Mouse (Mus musculus) brain, embryonic 14.5 days (tissue): ENCODE results near the gene Sdk1.

ENCODE experiments used
- CTCF ChIP-seq: fragments of 200-500 bp; IDR thresholded peaks from 2 replicates; pipeline ENCODE4 v1.5.1; 2012; ENCODE audit warnings: inconsistent platforms, mild to moderate bottlenecking, moderate library complexity, borderline replicate concordance; ENCODE audit not compliant: insufficient read depth, insufficient read length; ENCODE audit errors: extremely low read depth
- POLR2A ChIP-seq: fragments of 200-500 bp; IDR thresholded peaks from 2 replicates; pipeline ENCODE4 v1.6.1; 2012; ENCODE audit warnings: mild to moderate bottlenecking, inconsistent platforms, borderline replicate concordance; ENCODE audit not compliant: poor library complexity, insufficient read depth, insufficient read length, severe bottlenecking; ENCODE audit errors: extremely low read depth

GRCm38 (mm10) chr5:141388451-141388850 lies 147.2 kb downstream of the Sdk1 start:
- TF ChIP-seq POLR2A (no peak), CTCF (no peak)
